Mouse (Mus musculus) left cerebral cortex, postnatal 25 days (tissue): ENCODE results near the gene Kif3b. TPM values are rescaled to one million over a fixed set of nuclear protein-coding genes. Genes with fewer than 3 reads are reported as not detected.

Experiments used
- total RNA-seq, 2 experiments: library from RNA; stranded (reverse); gene quantifications; 2 replicates each; pipeline ENCODE4 v1.2.3; 2021

Gene Kif3b
- total RNA-seq, 2 experiments from 2014 or later = 59.3 to 60.2 TPM

Other genes starting within 250 kb of the Kif3b start
- 1 to 10 TPM; 4.9 to 5.5 TPM for gene Ccm2l, start 225.5 kb upstream of the Kif3b start, total RNA-seq
- gene Hck, start 182.9 kb upstream of the Kif3b start, total RNA-seq = 1 to 10 TPM; 2.1 to 2.5 TPM
- gene Tm9sf4, start 130.1 kb upstream of the Kif3b start, total RNA-seq = 100 to 1,000 TPM; 116 TPM
- 10 to 100 TPM; 27.9 to 29.3 TPM for gene Tspyl3, start 66.0 kb upstream of the Kif3b start, total RNA-seq
- 1 to 10 TPM; 5.3 to 5.7 TPM for gene Plagl2, start 50.0 kb upstream of the Kif3b start, total RNA-seq
- gene Pofut1, start 49.9 kb upstream of the Kif3b start, total RNA-seq = 10 to 100 TPM; 13.6 to 15.3 TPM
- 10 to 100 TPM; 33.9 to 36.3 TPM for gene Asxl1, start 54.4 kb downstream of the Kif3b start, total RNA-seq
- not detected for gene 4930404H24Rik, start 201.4 kb downstream of the Kif3b start, total RNA-seq
- gene Nol4l, start 238.6 kb downstream of the Kif3b start, total RNA-seq = 10 to 100 TPM; 45.0 to 48.4 TPM